Mouse (Mus musculus): ENCODE measurements around the gene Pmm2. TPM values are rescaled to one million over a fixed set of nuclear protein-coding genes. Genes with fewer than 3 reads are reported as not detected.

Pmm2 gene
- total and polyA plus RNA-seq, 2 experiments from 2014 or later: 25.7 to 33.1 TPM

DNA sequence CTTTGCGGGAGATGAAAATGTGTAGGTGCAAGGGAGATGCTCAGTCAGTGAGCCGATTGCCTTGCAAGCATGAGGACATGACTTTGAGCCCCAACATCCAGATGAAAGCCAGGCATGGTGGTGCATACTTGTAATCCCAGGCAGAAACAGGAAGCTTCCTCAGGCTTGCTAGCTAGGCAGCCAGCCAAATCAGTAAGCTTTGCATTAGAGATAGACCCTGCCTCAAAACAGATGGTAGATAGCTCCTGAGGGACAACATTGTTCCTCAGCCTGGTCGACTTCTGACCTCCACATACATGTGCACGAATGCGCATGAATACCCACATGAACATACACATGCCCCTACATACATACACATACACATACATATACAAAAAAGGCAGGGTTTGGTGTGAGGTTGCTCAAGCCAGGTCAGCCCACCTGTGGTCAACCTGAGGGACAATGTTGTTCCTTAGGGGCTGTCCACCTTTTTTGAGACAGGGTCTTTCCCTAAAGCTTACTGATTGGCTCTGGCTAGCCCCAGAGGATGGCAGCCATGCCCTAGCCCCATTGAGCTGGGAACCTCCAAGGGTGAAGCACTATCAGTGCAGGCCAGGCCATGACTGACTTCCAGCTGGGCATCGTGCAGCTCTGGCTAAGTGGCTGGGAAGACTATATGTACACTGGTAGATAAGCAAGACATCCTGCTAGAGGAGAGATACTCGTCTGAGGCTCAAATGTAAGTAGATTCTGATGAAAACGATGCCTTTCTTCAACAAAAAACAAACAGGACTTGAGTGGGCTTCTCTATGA, 25.1 kb upstream of the Pmm2 start:
- ATAC-seq (no peak), DNase-seq (ENCODE audit: low spot score) (no peak)
- Histone ChIP-seq H3K9ac (replicated peaks; ENCODE audit: low read length) (no peak overlapping the region), H3K4me1 (ENCODE audit: insufficient read depth, low read length) (no peaks in the 10 kb centered on the region), H3K9me3 (ENCODE audit: low read length) (no peaks in the 10 kb centered on the region), H3K4me2 (ENCODE audit: low read depth, low read length) (no peak overlapping the region), H3K27ac (no peak overlapping the region), H3K4me3 (ENCODE audit: low read length) (no peak overlapping the region), H3K27me3 (ENCODE audit: insufficient read depth, low read length) (no peaks in the 10 kb centered on the region), H3K36me3 (ENCODE audit: insufficient read depth, low read length) (peaks cover 25% of the 10 kb centered on the region; the same call in 1 of the 2 replicates)
- TF ChIP-seq CTCF (IDR thresholded peaks at IDR 0.05; ENCODE audit: low read depth): no peak
- WGBS: 90% methylated on average over 8 of the region's 8 CpGs

DNA sequence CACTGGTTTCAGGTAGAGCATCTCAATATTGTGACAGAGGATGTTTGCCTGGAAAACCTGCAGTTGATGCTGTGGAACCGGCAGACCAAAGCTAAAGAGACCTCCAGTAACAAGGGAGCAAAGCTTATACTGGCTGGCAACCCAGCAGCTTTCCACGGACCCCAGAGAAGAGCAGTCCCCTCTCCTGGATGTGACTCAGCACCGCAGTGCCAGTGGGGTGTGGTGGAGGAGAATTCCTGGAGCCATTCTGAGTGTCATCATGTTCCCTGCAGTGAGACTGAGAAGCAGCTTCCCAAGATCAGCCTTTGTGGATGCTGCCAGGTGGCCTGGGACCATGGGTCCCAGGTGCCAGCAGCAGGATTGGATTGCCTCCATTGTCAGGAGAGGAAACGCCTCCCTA, 24.4 kb upstream of the Pmm2 start:
- Histone ChIP-seq H3K36me3 (ENCODE audit: insufficient read depth, low read length) (peaks cover 25% of the 10 kb centered on the region; the same call in 1 of the 2 replicates), H3K4me3 (ENCODE audit: low read length) (no peak overlapping the region), H3K9ac (replicated peaks; ENCODE audit: low read length) (no peak overlapping the region), H3K27ac (no peak overlapping the region), H3K9me3 (ENCODE audit: low read length) (no peaks in the 10 kb centered on the region), H3K4me1 (ENCODE audit: insufficient read depth, low read length) (no peaks in the 10 kb centered on the region), H3K27me3 (ENCODE audit: insufficient read depth, low read length) (no peaks in the 10 kb centered on the region), H3K4me2 (ENCODE audit: low read depth, low read length) (no peak overlapping the region)
- no peak for TF ChIP-seq CTCF (IDR thresholded peaks at IDR 0.05; ENCODE audit: low read depth)
- 68% methylated on average over 4 of the region's 4 CpGs for WGBS
- no peak for ATAC-seq
- DNase-seq (ENCODE audit: low spot score): no peak

DNA sequence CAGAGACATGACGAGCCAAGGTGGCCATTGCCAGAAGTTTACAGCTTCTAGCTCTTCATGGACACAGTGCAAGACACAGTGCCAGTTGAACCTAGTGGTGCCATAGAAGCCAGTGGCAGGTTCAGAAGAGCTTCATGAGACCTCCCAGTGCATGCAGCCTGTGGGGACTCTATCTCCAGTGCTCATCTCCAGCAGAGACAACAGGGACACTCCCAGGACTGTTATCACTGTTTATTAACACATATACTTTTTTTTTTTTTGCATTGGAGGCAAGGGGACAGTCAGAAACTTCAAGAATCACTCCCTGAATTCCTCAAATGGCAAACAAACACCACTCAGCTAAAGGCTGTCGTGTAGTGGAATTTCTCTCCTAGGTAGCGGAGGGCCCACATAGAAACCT, 24.0 kb upstream of the Pmm2 start:
- Histone ChIP-seq H3K27me3 (ENCODE audit: insufficient read depth, low read length) (no peaks in the 10 kb centered on the region), H3K27ac (no peak overlapping the region), H3K9ac (replicated peaks; ENCODE audit: low read length) (no peak overlapping the region), H3K4me2 (ENCODE audit: low read depth, low read length) (no peak overlapping the region), H3K9me3 (ENCODE audit: low read length) (no peaks in the 10 kb centered on the region), H3K36me3 (ENCODE audit: insufficient read depth, low read length) (peaks cover 26% of the 10 kb centered on the region; the same call in 1 of the 2 replicates), H3K4me3 (ENCODE audit: low read length) (no peak overlapping the region), H3K4me1 (ENCODE audit: insufficient read depth, low read length) (no peaks in the 10 kb centered on the region)
- no peak for TF ChIP-seq CTCF (IDR thresholded peaks at IDR 0.05; ENCODE audit: low read depth)
- 78% methylated on average over 3 of the region's 3 CpGs for WGBS
- ATAC-seq (no peak), DNase-seq (ENCODE audit: low spot score) (no peak)

DNA sequence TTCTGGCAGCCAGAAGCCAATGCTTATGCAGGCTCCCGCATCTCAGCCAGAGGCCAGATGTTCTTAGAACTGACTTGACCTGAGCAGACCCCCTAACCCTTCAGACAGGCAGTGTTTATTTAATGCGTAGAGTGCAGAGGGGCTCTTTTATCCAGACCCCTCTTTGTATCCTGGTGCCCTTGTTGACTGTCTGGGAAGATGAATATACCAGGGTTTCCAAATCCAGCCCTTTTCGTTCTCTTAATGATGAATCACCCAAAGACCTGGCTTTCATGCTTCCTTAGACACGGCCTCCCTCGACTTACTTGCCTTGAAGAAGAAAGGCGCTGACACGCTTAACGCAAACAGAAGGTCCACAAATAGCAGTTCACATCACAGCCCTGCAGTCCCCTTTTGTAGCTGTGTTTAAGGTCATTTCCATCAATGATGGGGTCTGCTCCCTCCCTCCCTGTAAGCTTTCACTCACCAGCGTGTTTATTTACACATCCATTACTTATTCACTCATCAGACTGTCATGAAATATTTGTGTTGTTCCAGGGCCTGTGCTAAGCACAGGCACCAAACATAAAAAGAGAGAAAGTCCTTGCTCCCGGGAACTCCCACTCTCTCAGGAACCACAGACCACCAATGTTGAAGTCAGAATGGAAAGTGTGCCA, 17.7 kb upstream of the Pmm2 start:
- H3K4me2 ChIP-seq (ENCODE audit: low read depth, low read length): no peak overlapping the region
- H3K27me3 ChIP-seq (ENCODE audit: insufficient read depth, low read length): no peaks in the 10 kb centered on the region
- peaks cover 15% of the 10 kb centered on the region for H3K36me3 ChIP-seq (ENCODE audit: insufficient read depth, low read length)
- H3K9me3 ChIP-seq (ENCODE audit: low read length): no peaks in the 10 kb centered on the region
- 26% methylated on average over 10 of the region's 10 CpGs for WGBS
- no peak for ATAC-seq
- no peak overlapping the region for H3K27ac ChIP-seq
- no peak for DNase-seq (ENCODE audit: low spot score)
- no peak for TF ChIP-seq CTCF (IDR thresholded peaks at IDR 0.05; ENCODE audit: low read depth)
- H3K9ac ChIP-seq (replicated peaks; ENCODE audit: low read length): 0 out of 2 replicates have a peak overlapping the region, but pooled peaks have one; percentile 9
- H3K4me1 ChIP-seq (ENCODE audit: insufficient read depth, low read length): no peaks in the 10 kb centered on the region
- no peak overlapping the region for H3K4me3 ChIP-seq (ENCODE audit: low read length)

DNA sequence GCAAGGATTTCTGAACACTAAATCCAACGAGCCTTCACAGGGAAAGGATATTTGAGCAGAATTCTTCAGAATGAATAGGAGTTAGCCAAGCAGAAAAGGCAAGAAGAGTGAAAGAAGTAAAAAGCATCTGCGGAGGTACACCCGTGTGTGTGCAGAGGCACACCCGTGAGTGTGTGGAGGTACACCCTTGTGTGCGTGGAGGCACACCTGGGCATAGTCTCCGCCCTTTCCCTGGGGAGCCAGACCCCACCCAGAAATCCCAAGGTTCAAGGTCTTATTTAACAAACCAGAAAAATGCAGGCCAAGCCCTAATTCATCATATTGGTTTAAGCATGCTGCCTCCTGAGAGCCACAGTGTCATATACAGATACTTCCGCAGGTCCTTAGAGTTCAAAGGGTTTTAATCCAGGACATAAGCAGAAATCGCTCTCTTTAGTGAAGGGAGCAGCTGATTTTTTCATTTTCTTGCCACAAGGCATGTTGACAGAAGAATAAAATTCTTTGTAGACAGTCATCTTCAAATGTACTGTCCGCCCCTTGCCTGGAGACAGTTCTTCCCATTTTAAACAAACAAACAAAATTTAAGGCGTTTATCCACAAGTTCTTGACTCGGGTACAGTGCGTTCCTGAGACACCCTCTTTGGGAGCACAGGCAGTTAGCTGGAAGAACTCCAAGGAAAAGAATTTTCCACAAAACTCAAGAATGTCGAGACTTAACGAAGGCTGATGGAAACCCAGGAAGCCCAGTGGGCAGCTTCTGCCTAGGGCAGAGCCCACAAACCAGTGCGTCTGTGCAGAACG, 17.0 kb upstream of the Pmm2 start:
- Histone ChIP-seq H3K27me3 (ENCODE audit: insufficient read depth, low read length) (no peaks in the 10 kb centered on the region), H3K27ac (no peak overlapping the region), H3K9me3 (ENCODE audit: low read length) (no peaks in the 10 kb centered on the region), H3K4me1 (ENCODE audit: insufficient read depth, low read length) (no peaks in the 10 kb centered on the region), H3K4me3 (ENCODE audit: low read length) (no peak overlapping the region), H3K4me2 (ENCODE audit: low read depth, low read length) (no peak overlapping the region), H3K9ac (replicated peaks; ENCODE audit: low read length) (no peak overlapping the region), H3K36me3 (ENCODE audit: insufficient read depth, low read length) (peaks cover 15% of the 10 kb centered on the region)
- TF ChIP-seq CTCF (IDR thresholded peaks at IDR 0.05; ENCODE audit: low read depth): no peak
- 76% methylated on average over 16 of the region's 16 CpGs for WGBS
- ATAC-seq (no peak), DNase-seq (ENCODE audit: low spot score) (no peak)

DNA sequence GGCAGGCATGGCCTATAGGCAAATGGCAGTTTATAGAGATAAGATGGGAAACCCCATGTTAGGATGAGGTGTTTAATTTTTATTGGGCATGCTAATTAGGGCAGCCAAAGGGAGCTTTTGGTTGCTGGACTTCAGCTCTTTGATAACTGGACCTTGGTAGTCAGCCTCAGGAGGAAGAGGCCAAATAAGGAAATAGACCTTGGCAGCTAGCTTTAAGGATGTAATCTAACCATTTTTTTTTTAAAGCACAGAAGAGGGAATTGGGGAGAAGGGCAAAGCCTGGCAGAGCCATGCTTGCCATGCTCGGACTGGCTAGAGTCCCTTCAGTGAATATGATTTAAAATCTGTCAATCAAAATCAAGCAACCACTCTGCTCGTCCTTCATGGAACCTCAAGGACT, 7.1 kb upstream of the Pmm2 start:
- Histone ChIP-seq H3K27me3 (ENCODE audit: insufficient read depth, low read length) (no peaks in the 10 kb centered on the region), H3K4me1 (ENCODE audit: insufficient read depth, low read length) (no peaks in the 10 kb centered on the region), H3K9ac (replicated peaks; ENCODE audit: low read length) (no peak overlapping the region), H3K4me2 (ENCODE audit: low read depth, low read length) (no peak overlapping the region), H3K9me3 (ENCODE audit: low read length) (no peaks in the 10 kb centered on the region), H3K27ac (no peak overlapping the region), H3K4me3 (ENCODE audit: low read length) (no peak overlapping the region), H3K36me3 (ENCODE audit: insufficient read depth, low read length) (no peaks in the 10 kb centered on the region; the same call in 1 of the 2 replicates)
- WGBS: 74% methylated on average over 2 of the region's 2 CpGs
- ATAC-seq (no peak), DNase-seq (ENCODE audit: low spot score) (no peak)
- no peak for TF ChIP-seq CTCF (IDR thresholded peaks at IDR 0.05; ENCODE audit: low read depth)

All from hindbrain, postnatal 0 days (tissue).